Mouse (Mus musculus) megakaryocyte, embryonic 14.5 days (primary cell): Measurements from ENCODE around the gene Dnah5.

Experiments used
- FLI1 ChIP-seq: IDR thresholded peaks from 2 replicates; pipeline ENCODE4 v1.6.1; 2012; ENCODE audit warnings: low read length, inconsistent platforms, mixed read lengths
- GATA1 ChIP-seq: IDR thresholded peaks from 3 replicates; pipeline ENCODE4 v1.6.1; 2012; ENCODE audit warnings: mixed read lengths, low read length, inconsistent platforms, borderline replicate concordance

GRCm38 (mm10) chr15:28154822-28155501 lies 48.6 kb upstream of the Dnah5 start:
- TF ChIP-seq GATA1 (no peak), FLI1 (no peak)
